Mouse (Mus musculus): ENCODE data around the gene Tfdp2.

DNA sequence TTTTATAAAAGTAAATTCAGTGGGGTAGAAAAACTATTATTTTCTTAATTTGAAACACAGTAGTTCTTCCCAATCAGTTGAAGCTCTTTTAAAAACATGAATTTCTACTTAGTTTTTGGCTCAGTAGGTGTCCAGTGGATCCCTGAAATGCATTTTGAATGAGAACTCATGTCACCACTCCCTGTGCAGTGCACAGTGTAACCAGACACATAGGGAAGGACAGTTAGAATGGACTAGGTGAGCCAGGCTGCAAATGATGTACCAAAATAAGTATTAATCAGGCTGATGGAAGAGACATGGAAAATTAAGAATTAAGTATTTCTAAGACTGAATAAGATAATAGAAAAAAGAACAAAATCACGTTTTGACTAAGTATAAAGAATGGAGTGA is 71.5 kb downstream of the Tfdp2 start:
- TF ChIP-seq CTCF (IDR thresholded peaks at IDR 0.05; ENCODE audit: control insufficient read depth, insufficient read depth, insufficient read length) (no peak), USF1 (IDR thresholded peaks at IDR 0.05; ENCODE audit: low read depth) (no peak)
